Mouse (Mus musculus) bone marrow, adult 2 months (tissue): Measurements from ENCODE around the gene Zfp760.
"Not testable (repeated sequence)": the region's sequence is repeated elsewhere in the genome, so short reads cannot be mapped to it uniquely, and the experiment has no call there.

Experiments
- CTCF ChIP-seq: fragments of 200-500 bp; IDR thresholded peaks from 2 replicates; pipeline ENCODE4 v1.5.1; 2011; ENCODE audit warnings: low read length, control low read depth; ENCODE audit not compliant: control insufficient read depth, insufficient read depth
- POLR2A ChIP-seq: fragments of 200-500 bp; IDR thresholded peaks from 2 replicates; pipeline ENCODE4 v1.6.1; 2011; ENCODE audit warnings: low read depth, mild to moderate bottlenecking, control low read depth, low read length, borderline replicate concordance; ENCODE audit not compliant: control insufficient read depth

GRCm38 (mm10) chr17:21730495-21730894 lies 23.0 kb downstream of the Zfp760 start, which contains the start of gene Zfp229:
- not testable (repeated sequence) for TF ChIP-seq CTCF, POLR2A
